18 mouse cellular contexts compared by ENCODE assay signal in the genomic region with DNA sequence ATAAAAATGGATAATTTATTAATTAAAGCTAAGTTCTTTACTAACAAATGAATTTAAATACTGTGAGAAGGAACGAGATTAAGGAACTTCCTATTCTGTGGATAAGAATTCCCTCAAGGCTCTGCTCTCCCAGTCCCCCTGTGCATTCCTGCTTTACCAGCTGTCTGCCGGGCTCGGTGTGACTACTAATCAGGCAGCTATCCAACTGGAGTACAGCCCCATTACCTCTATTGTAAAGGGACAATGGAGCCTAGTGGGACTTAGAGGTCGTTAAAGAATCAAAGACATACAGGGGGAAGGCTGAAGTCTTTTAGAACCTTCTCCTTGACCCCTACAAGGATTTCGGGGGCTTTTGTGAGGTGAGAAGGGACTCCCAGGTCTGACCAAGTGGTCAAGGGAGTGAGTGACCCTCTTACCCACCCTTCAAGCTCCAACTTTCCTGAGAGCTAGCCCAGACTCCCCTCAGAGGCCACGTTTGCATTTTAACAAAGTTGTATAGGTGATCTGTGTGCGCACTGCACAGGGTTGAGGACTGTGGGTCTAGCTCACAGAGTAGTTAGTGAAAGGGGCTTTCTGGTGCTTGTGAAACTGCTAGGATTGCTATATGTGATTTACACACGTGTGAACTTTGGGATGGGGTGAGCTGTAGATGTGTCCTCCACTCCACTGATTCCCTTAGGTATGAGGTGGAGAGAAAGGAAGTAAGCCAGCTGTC. TPM values are rescaled to one million over a fixed set of nuclear protein-coding genes. Genes with fewer than 3 reads are reported as not detected.
A peak's percentile ranks its signal among the peaks of the same experiment; 100 is the strongest.
DNase-seq lines count a peak whose midpoint lies in the region; ATAC-seq and TF ChIP-seq lines count a peak whose summit lies in the region.
"Had no signal": no experiment of that assay in that cellular context is flagged by ENCODE, and none has a peak within 500 bp of the region (broad histone marks: within the 10 kb centered on the region; RNA-seq: fewer than 3 reads in every experiment).

No protein-coding gene starts in this region.

- H3K4me1 ChIP-seq in heart, postnatal 0 days (ENCODE audit: control insufficient read depth, insufficient read depth): no peaks in the 10 kb centered on the region; the same call in 1 of the 2 replicates
- peaks cover 6% of the 10 kb centered on the region; the same call in 1 of the 2 replicates for H3K4me1 ChIP-seq in heart, embryonic 12.5 days (replicated peaks)
- peaks cover 20% of the 10 kb centered on the region for H3K4me1 ChIP-seq in forebrain, embryonic 16.5 days (replicated peaks; ENCODE audit: control insufficient read depth, insufficient read depth, low read length)
- H3K4me1 ChIP-seq in midbrain, embryonic 12.5 days: peaks cover 17% of the 10 kb centered on the region
- H3K4me1 ChIP-seq: limb, embryonic 15.5 days had no signal

- WGBS in heart, postnatal 0 days: 41% methylated on average over 8 of the region's 8 CpGs
- 43% methylated on average over 8 of the region's 8 CpGs for WGBS in heart, embryonic 12.5 days
- WGBS in forebrain, embryonic 16.5 days: 11% methylated on average over 8 of the region's 8 CpGs
- 15% methylated on average over 8 of the region's 8 CpGs for WGBS in midbrain, embryonic 12.5 days

- peak; percentile 8 for DNase-seq in heart, postnatal 0 days (ENCODE audit: low spot score)
- DNase-seq in kidney, adult 11 months: no peak
- DNase-seq in cerebellum, adult 11-12 months: no peak
- DNase-seq in cerebellum, postnatal 25 days: no peak
- DNase-seq in heart, postnatal 14 days: no peak
- DNase-seq: adrenal gland, adult 8-10 months; cerebellum, adult 11 months; gastrocnemius, postnatal 10 days; layer of hippocampus, postnatal 36 days; lung, postnatal 10 days; right cerebral cortex, postnatal 14 days had no signal

- TF ChIP-seq CTCF in heart, postnatal 0 days (IDR thresholded peaks at IDR 0.05; ENCODE audit: low read depth): no peak

- no peak overlapping the region for H3K9ac ChIP-seq in heart, postnatal 0 days (replicated peaks; ENCODE audit: low read depth, low read length)
- no peak overlapping the region for H3K9ac ChIP-seq in heart, embryonic 12.5 days
- H3K9ac ChIP-seq in forebrain, embryonic 16.5 days (replicated peaks; ENCODE audit: low read depth, low read length): no peak overlapping the region
- H3K9ac ChIP-seq in midbrain, embryonic 12.5 days (replicated peaks): no peak overlapping the region
- H3K9ac ChIP-seq: limb, embryonic 15.5 days had no signal

- H3K9me3 ChIP-seq in heart, postnatal 0 days (replicated peaks; ENCODE audit: control insufficient read depth, low read length): no peaks in the 10 kb centered on the region
- no peaks in the 10 kb centered on the region for H3K9me3 ChIP-seq in heart, embryonic 12.5 days (replicated peaks)
- no peaks in the 10 kb centered on the region for H3K9me3 ChIP-seq in forebrain, embryonic 16.5 days (ENCODE audit: control insufficient read depth, low read length)
- no peaks in the 10 kb centered on the region for H3K9me3 ChIP-seq in midbrain, embryonic 12.5 days
- H3K9me3 ChIP-seq: limb, embryonic 15.5 days had no signal

- no peak overlapping the region for H3K27ac ChIP-seq in heart, postnatal 0 days (ENCODE audit: low read depth)
- H3K27ac ChIP-seq in heart, embryonic 12.5 days (ENCODE audit: poor library complexity, severe bottlenecking): no peak overlapping the region
- peak overlapping the region; percentile 70; the same call in 1 of the 2 replicates for H3K27ac ChIP-seq in forebrain, embryonic 16.5 days (ENCODE audit: low read length)
- 0 out of 2 replicates have a peak overlapping the region, but pooled peaks have one; percentile 20 for H3K27ac ChIP-seq in midbrain, embryonic 12.5 days (replicated peaks)
- H3K27ac ChIP-seq: kidney, postnatal 0 days; limb, embryonic 15.5 days had no signal

- no peak overlapping the region for H3K4me2 ChIP-seq in heart, postnatal 0 days (ENCODE audit: low read depth, low read length)
- H3K4me2 ChIP-seq in heart, embryonic 12.5 days: no peak overlapping the region
- no peak overlapping the region for H3K4me2 ChIP-seq in forebrain, embryonic 16.5 days (ENCODE audit: low read length)
- H3K4me2 ChIP-seq in midbrain, embryonic 12.5 days (replicated peaks): no peak overlapping the region
- H3K4me2 ChIP-seq: limb, embryonic 15.5 days had no signal

- intact Hi-C loops in heart, postnatal 14 days (cut with DNase I): no loop called here

- no peak overlapping the region for H3K4me3 ChIP-seq in heart, postnatal 0 days (ENCODE audit: low read depth, low read length)
- H3K4me3 ChIP-seq in heart, embryonic 12.5 days: no peak overlapping the region
- no peak overlapping the region for H3K4me3 ChIP-seq in forebrain, embryonic 16.5 days (replicated peaks; ENCODE audit: low read length)
- H3K4me3 ChIP-seq in midbrain, embryonic 12.5 days: no peak overlapping the region
- H3K4me3 ChIP-seq: erythroblast, embryonic 14.5 days; limb, embryonic 15.5 days had no signal

- no peaks in the 10 kb centered on the region for H3K27me3 ChIP-seq in heart, postnatal 0 days (ENCODE audit: control insufficient read depth, insufficient read depth, low read length)
- no peaks in the 10 kb centered on the region for H3K27me3 ChIP-seq in heart, embryonic 12.5 days (replicated peaks)
- no peaks in the 10 kb centered on the region for H3K27me3 ChIP-seq in forebrain, embryonic 16.5 days (replicated peaks; ENCODE audit: control insufficient read depth, insufficient read depth, low read length)
- no peaks in the 10 kb centered on the region for H3K27me3 ChIP-seq in midbrain, embryonic 12.5 days
- H3K27me3 ChIP-seq: limb, embryonic 15.5 days had no signal

- TF ChIP-seq EP300 in heart, postnatal 0 days (IDR thresholded peaks at IDR 0.05; ENCODE audit: low read depth): no peak

- H3K36me3 ChIP-seq in heart, postnatal 0 days (replicated peaks; ENCODE audit: control insufficient read depth, insufficient read depth, low read length): no peaks in the 10 kb centered on the region
- H3K36me3 ChIP-seq in heart, embryonic 12.5 days: no peaks in the 10 kb centered on the region
- no peaks in the 10 kb centered on the region for H3K36me3 ChIP-seq in forebrain, embryonic 16.5 days (ENCODE audit: control insufficient read depth, insufficient read depth)
- no peaks in the 10 kb centered on the region for H3K36me3 ChIP-seq in midbrain, embryonic 12.5 days
- H3K36me3 ChIP-seq: limb, embryonic 15.5 days had no signal

- no peak for ATAC-seq in heart, postnatal 0 days (ENCODE audit: insufficient read depth, low read depth)
- ATAC-seq in heart, embryonic 12.5 days (ENCODE audit: insufficient number of reproducible peaks, low FRiP score): no peak
- ATAC-seq in forebrain, embryonic 16.5 days: peak; percentile 87
- ATAC-seq in midbrain, embryonic 12.5 days (ENCODE audit: low FRiP score, low read depth): peak; percentile 76; the same call in 1 of the 2 replicates

RNA-seq across cellular contexts. Expression of a gene that starts 49.5 kb away (rescaled TPM):
- not detected in 2 replicates for total RNA-seq in heart, postnatal 0 days (2014; rRNA removed; ENCODE audit: low replicate concordance)
- polyA plus RNA-seq in heart, postnatal 0 days (2015; fragmentation: Nextera tagmentation; extraction: Ambion mirVana): not detected in 2 replicates
- polyA plus RNA-seq in heart, embryonic 12.5 days (2016; fragmentation: Nextera tagmentation; extraction: Ambion mirVana): 0.05 TPM in 1 of 2 replicates, not detected in the other
- 4.1 and 4.4 TPM in 2 replicates for polyA plus RNA-seq in forebrain, embryonic 16.5 days (2015; fragmentation: Nextera tagmentation; extraction: Ambion mirVana)
- 1.4 and 1.9 TPM in 2 replicates for polyA plus RNA-seq in midbrain, embryonic 12.5 days (2016; fragmentation: Nextera tagmentation; extraction: Ambion mirVana)
- under 1 TPM in 1 of 2 experiments, not detected in 1; 0.05 TPM for total RNA-seq in heart, postnatal 14 days (2021)
- total RNA-seq: heart, postnatal 25 days had no signal

Comparison
In these comparisons a context has a peak if more than half of its experiments do, and no peak if none do; other contexts are left out.
1. ATAC-seq: peak in forebrain, embryonic 16.5 days (single experiment) and midbrain, embryonic 12.5 days (single experiment); none in heart, postnatal 0 days (single experiment) and heart, embryonic 12.5 days (single experiment).
2. H3K27ac ChIP-seq: peak in forebrain, embryonic 16.5 days (single experiment) and midbrain, embryonic 12.5 days (single experiment); none in heart, postnatal 0 days (single experiment) and heart, embryonic 12.5 days (single experiment).